Mouse (Mus musculus): ENCODE data around the gene Perm1. TPM values are rescaled to one million over a fixed set of nuclear protein-coding genes. Genes with fewer than 3 reads are reported as not detected.

The Perm1 gene
- polyA plus RNA-seq, 1 experiment from 2014 or later: 2.2 TPM

DNA sequence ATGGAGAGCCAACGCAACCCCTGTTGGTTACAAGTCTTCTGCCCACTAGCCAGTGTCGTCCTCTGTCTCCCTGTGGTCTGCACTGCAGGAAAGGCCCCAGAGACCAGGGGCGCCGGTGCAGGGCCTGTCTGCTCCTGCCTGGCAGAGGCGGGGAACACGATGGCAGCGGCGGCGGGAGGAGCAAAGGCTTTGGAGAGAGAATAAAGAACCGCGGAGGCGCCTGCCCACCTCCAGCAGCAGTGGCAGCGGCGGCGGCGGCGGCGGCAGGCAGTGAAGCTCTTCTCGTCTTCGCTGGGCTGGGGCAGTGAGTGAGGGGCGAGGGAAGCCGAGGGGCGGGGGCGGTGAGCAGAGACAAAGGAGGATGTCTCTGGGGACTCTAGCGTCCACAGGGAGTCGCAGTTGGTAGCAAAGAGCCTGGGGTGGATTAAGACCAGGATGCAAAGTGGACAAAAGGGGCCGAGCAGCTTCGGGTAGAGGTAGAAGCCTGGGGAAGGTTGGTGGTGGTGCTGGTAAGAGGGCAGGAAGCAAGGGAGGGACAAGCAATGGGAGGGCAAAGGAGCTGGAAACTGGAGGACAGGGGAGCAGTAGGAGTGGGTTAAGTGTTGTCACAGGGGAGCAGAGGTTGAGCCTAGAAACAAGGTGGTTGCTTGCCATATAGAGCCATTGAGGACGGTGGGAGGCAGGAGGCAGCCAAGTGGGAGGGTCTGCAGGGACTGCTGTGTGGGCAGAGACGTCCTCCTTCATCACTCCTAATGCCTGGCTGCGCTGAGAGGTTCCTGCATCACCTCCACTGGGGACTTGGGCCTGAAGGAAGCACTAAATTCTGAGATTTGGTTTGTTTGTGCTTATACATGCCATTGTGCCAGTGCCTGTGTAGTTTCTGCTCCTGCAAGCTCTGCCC is 29.5 kb upstream of the Perm1 start:
- H3K27ac ChIP-seq (ENCODE audit: low read depth, low read length): peak overlapping the region; percentile 90
- 1% methylated on average over 31 of the region's 31 CpGs for WGBS
- ATAC-seq: peak; percentile 47
- H3K9me3 ChIP-seq (ENCODE audit: control insufficient read depth, low read length): no peaks in the 10 kb centered on the region
- H3K4me1 ChIP-seq (ENCODE audit: control insufficient read depth, insufficient read depth, low read depth, low read length): peaks cover 80% of the 10 kb centered on the region
- peaks cover 3% of the 10 kb centered on the region; the same call in 1 of the 2 replicates for H3K36me3 ChIP-seq (ENCODE audit: control insufficient read depth, insufficient read depth, low read length)
- H3K9ac ChIP-seq (ENCODE audit: low read depth, low read length): peak overlapping the region; percentile 83
- H3K4me3 ChIP-seq (ENCODE audit: low read length): peak overlapping the region; percentile 50
- H3K27me3 ChIP-seq (replicated peaks; ENCODE audit: control insufficient read depth, insufficient read depth, low read length): no peaks in the 10 kb centered on the region
- peak overlapping the region; percentile 71 for H3K4me2 ChIP-seq (ENCODE audit: low read length)

DNA sequence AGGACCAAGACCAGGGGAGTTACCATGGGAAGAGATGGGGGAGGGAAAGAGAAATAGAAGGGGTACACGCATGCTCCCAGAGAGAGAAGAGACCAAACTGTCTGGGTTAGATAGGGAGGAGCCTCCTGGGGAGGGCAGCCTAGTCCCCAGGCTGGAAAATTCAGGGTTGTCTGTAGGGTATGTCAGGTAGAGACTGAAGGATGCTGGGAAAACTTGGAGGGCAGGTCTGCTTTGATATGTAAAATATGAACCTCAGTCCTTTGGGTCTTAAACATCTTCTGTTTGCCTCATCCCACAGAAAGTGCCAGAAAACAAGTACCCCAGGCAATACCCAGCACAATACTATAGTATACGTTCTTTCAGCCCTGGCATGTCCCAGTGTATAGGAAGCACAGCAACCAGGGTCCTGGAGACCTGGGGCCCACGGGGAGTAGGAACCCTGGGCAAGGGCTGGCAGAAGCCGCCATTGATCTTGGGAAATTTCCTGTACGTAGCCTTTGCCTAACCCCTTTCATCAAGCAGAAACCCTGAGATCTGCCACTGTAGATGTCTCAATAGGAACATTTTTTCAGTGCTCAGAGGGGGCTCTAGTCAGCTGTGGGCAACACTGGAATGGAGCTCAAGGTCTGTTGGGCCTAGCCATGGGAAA is 27.4 kb upstream of the Perm1 start:
- H3K9me3 ChIP-seq (ENCODE audit: control insufficient read depth, low read length): no peaks in the 10 kb centered on the region
- no peak overlapping the region; the same call in 1 of the 2 replicates for H3K4me2 ChIP-seq (ENCODE audit: low read length)
- ATAC-seq: no peak
- peaks cover 3% of the 10 kb centered on the region; the same call in 1 of the 2 replicates for H3K36me3 ChIP-seq (ENCODE audit: control insufficient read depth, insufficient read depth, low read length)
- WGBS: 31% methylated on average over 5 of the region's 5 CpGs
- no peak overlapping the region for H3K4me3 ChIP-seq (ENCODE audit: low read length)
- peak overlapping the region; percentile 3; the same call in 1 of the 2 replicates for H3K9ac ChIP-seq (ENCODE audit: low read depth, low read length)
- peak overlapping the region; percentile 51 for H3K27ac ChIP-seq (ENCODE audit: low read depth, low read length)
- H3K27me3 ChIP-seq (replicated peaks; ENCODE audit: control insufficient read depth, insufficient read depth, low read length): no peaks in the 10 kb centered on the region
- peaks cover 69% of the 10 kb centered on the region for H3K4me1 ChIP-seq (ENCODE audit: control insufficient read depth, insufficient read depth, low read depth, low read length)

DNA sequence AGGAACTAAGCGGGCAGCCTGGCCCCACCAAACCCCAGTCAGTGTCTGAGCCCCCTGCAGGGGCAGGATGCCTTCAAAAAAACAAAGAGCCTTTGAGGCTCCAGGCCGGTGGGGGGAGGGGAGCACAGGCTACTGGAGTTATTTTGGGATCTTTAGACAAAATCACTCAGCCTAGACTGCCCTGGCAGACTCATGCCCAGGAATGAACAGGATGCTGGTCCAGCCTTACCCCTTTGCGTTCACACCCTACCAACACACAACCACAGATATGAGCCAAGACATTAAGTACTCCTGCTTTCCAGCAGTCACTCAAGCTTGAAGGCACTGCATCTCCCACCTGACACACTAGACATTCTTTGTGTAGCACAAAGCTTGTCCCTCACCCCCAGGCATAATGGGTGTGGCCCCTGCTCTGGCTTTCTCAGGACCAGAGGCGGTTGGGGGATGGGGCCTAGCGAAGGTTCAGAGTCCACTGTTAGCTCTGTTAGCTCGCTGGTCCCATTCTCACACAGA is 26.8 kb upstream of the Perm1 start:
- peak overlapping the region; percentile 30 for H3K4me2 ChIP-seq (ENCODE audit: low read length)
- peaks cover 70% of the 10 kb centered on the region for H3K4me1 ChIP-seq (ENCODE audit: control insufficient read depth, insufficient read depth, low read depth, low read length)
- H3K27me3 ChIP-seq (replicated peaks; ENCODE audit: control insufficient read depth, insufficient read depth, low read length): no peaks in the 10 kb centered on the region
- no peak overlapping the region for H3K4me3 ChIP-seq (ENCODE audit: low read length)
- no peaks in the 10 kb centered on the region for H3K9me3 ChIP-seq (ENCODE audit: control insufficient read depth, low read length)
- H3K27ac ChIP-seq (ENCODE audit: low read depth, low read length): peak overlapping the region; percentile 51
- ATAC-seq: peak; percentile 21
- H3K36me3 ChIP-seq (ENCODE audit: control insufficient read depth, insufficient read depth, low read length): peaks cover 3% of the 10 kb centered on the region; the same call in 1 of the 2 replicates
- WGBS: 8% methylated on average over 6 of the region's 6 CpGs
- peak overlapping the region; percentile 30; the same call in 1 of the 2 replicates for H3K9ac ChIP-seq (ENCODE audit: low read depth, low read length)

DNA sequence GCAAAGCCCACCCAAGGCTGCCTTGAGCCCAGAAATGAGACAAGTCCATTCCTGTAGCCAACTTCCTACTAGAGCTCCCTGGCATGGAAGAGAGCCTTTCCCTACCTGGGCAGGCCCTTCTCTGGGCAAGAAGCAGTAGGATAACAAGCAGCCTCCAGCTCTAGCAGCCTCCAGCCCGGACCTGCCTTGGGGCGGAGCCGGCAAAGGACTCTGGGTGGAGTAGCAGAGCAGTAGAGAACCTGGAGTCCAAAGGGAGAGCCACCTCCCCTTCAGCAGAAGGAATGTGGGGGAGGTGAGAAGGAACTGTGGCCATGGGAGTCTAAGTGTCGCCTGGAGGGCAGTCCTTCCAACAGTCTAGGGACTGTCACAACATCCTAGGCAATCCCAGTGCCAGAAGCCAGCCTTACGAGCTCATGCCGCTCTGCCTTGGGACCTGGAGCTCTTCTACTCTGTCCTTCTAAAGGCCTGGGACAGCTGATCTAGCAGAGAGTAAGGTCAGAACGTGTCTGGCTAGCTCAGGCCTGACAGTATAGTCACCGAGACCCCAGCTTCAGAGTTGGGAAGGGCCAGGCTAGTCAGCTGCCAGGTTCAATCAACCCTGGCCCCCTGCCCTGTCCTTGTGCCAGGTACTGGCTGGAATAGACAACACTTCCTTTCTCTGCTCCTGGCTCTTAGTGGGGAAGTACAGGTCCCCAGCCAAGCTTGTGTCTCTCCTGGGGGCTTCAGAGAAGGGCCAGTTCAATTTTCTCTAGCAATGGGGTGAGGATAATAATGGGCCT is 23.1 kb upstream of the Perm1 start:
- Histone ChIP-seq H3K4me2 (ENCODE audit: low read length) (peak overlapping the region; percentile 2), H3K27ac (ENCODE audit: low read depth, low read length) (peak overlapping the region; percentile 60), H3K4me3 (ENCODE audit: low read length) (no peak overlapping the region), H3K4me1 (ENCODE audit: control insufficient read depth, insufficient read depth, low read depth, low read length) (peaks cover 54% of the 10 kb centered on the region), H3K36me3 (ENCODE audit: control insufficient read depth, insufficient read depth, low read length) (peaks cover 3% of the 10 kb centered on the region; the same call in 1 of the 2 replicates), H3K27me3 (replicated peaks; ENCODE audit: control insufficient read depth, insufficient read depth, low read length) (no peaks in the 10 kb centered on the region), H3K9me3 (ENCODE audit: control insufficient read depth, low read length) (no peaks in the 10 kb centered on the region), H3K9ac (ENCODE audit: low read depth, low read length) (peak overlapping the region; percentile 25)
- WGBS: 50% methylated on average over 8 of the region's 8 CpGs
- peak; percentile 38; the same call in 1 of the 2 replicates for ATAC-seq

DNA sequence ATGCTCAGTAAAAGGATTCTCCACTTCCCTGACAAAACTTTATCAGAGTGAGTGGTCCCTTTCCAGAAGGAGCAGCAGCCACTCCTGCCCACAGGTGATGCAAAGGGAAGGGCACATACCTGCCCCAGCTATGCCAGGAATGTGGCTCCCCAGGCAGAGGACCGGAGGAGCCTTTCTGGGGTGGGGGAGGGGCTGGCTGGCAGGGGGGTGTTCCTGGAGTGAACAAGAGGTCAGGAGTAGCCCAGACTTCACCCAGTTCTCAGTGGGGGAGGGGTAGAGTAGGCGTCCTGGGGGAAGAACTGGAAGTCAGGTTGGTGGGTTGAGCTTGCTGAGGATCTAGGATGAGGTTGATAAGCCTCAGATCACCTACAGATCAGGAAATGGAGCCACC is 22.5 kb upstream of the Perm1 start:
- Histone ChIP-seq H3K4me3 (ENCODE audit: low read length) (no peak overlapping the region), H3K4me1 (ENCODE audit: control insufficient read depth, insufficient read depth, low read depth, low read length) (peaks cover 50% of the 10 kb centered on the region), H3K36me3 (ENCODE audit: control insufficient read depth, insufficient read depth, low read length) (peaks cover 3% of the 10 kb centered on the region; the same call in 1 of the 2 replicates), H3K27me3 (replicated peaks; ENCODE audit: control insufficient read depth, insufficient read depth, low read length) (no peaks in the 10 kb centered on the region), H3K27ac (ENCODE audit: low read depth, low read length) (no peak overlapping the region), H3K4me2 (ENCODE audit: low read length) (no peak overlapping the region), H3K9me3 (ENCODE audit: control insufficient read depth, low read length) (no peaks in the 10 kb centered on the region), H3K9ac (ENCODE audit: low read depth, low read length) (no peak overlapping the region)
- WGBS: 16% methylated on average over 2 of the region's 2 CpGs
- ATAC-seq: no peak

DNA sequence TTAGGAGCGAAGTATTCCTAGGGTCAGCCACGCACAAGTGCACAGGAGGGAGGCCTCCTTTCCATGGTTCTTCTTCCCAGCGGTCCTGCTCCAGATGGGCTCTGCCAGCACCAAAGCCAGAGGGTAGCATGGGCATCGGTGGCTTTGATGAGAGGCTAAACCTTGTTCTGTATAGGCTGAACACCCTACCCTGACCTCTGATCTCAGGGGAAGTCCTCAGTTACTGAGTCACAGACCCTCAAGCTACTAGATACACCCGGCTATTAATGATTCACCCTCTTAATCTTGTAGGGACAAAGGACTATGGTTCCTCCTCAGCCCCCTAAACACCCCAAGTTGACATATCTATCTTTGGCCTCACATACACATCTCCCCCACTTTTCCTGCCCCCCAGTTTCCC is 21.8 kb upstream of the Perm1 start:
- WGBS: 53% methylated on average over 5 of the region's 5 CpGs
- H3K4me1 ChIP-seq (ENCODE audit: control insufficient read depth, insufficient read depth, low read depth, low read length): peaks cover 42% of the 10 kb centered on the region
- H3K27me3 ChIP-seq (replicated peaks; ENCODE audit: control insufficient read depth, insufficient read depth, low read length): no peaks in the 10 kb centered on the region
- H3K4me2 ChIP-seq (ENCODE audit: low read length): no peak overlapping the region
- ATAC-seq: no peak
- H3K27ac ChIP-seq (ENCODE audit: low read depth, low read length): no peak overlapping the region
- H3K36me3 ChIP-seq (ENCODE audit: control insufficient read depth, insufficient read depth, low read length): peaks cover 3% of the 10 kb centered on the region; the same call in 1 of the 2 replicates
- no peaks in the 10 kb centered on the region for H3K9me3 ChIP-seq (ENCODE audit: control insufficient read depth, low read length)
- no peak overlapping the region for H3K4me3 ChIP-seq (ENCODE audit: low read length)
- H3K9ac ChIP-seq (ENCODE audit: low read depth, low read length): no peak overlapping the region

DNA sequence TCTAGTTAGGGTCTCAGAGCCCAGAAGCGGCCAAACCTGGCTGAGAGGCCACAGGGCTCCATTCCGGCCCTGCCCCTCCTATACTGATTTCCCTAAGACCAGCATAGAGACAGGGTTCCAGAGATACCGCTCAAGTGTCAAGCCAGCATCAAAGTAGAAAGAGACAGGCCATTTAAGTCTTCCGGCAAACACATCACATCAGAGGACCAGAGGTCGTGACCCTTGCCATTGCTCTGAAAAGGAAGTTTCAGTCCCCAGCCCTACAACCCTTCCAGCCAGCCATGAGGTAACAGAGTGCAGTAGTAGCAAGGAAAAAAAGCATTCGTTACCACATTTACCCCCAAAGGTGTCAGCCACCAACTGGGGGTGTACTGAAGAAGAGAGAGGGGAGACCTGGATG is 21.3 kb upstream of the Perm1 start:
- Histone ChIP-seq H3K4me2 (ENCODE audit: low read length) (peak overlapping the region; percentile 1; the same call in 1 of the 2 replicates), H3K27me3 (replicated peaks; ENCODE audit: control insufficient read depth, insufficient read depth, low read length) (no peaks in the 10 kb centered on the region), H3K36me3 (ENCODE audit: control insufficient read depth, insufficient read depth, low read length) (peaks cover 3% of the 10 kb centered on the region; the same call in 1 of the 2 replicates), H3K4me1 (ENCODE audit: control insufficient read depth, insufficient read depth, low read depth, low read length) (peaks cover 38% of the 10 kb centered on the region), H3K9me3 (ENCODE audit: control insufficient read depth, low read length) (no peaks in the 10 kb centered on the region), H3K9ac (ENCODE audit: low read depth, low read length) (no peak overlapping the region), H3K27ac (ENCODE audit: low read depth, low read length) (no peak overlapping the region), H3K4me3 (ENCODE audit: low read length) (no peak overlapping the region)
- no peak for ATAC-seq
- 30% methylated on average over 6 of the region's 6 CpGs for WGBS

DNA sequence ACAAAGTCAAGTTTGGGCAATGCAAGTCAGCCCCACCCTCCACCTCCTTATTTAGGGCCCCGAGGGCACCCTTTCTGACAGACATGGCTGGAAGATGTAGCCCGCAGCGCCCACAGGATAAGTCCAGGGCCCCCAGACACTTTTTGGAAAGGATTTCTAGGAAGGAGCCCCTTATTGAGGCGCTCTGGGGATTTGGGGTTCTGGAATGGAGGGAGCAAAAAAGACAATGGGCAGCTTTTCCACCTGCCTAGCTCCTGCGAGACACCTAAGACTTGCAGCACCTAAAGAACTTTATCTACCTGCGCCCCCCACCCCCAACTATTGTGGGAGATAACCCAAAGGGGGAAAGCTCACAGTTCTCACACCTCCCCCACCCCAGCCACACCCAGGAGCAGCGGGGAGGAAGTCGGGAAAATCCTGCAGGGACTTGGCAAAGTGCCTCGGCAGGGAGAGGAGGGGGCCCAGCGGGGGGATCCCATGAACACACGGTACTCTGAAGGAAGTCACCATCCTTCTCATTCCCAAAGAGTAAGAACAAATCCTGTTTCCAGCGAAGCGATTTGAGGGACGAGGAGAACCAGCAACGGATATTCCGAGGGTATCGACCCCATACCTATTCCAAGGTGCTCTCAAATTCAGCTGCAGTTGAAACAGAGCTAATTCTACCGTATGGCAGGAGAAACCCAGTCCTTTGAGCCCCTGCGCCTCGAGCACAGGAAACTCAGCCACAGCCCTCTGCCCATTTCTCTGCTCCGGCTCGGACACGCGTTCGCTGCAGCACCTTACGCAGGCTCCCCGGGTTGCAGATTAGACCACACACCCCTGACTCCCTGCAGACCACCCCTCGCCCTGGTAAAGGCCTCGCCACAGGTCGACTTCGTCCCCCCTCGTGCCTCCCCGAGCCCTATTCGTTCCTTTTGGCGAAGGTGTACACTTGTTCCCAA is 19.5 kb upstream of the Perm1 start:
- H3K4me1 ChIP-seq (ENCODE audit: control insufficient read depth, insufficient read depth, low read depth, low read length): peaks cover 32% of the 10 kb centered on the region
- H3K9me3 ChIP-seq (ENCODE audit: control insufficient read depth, low read length): no peaks in the 10 kb centered on the region
- 0 out of 2 replicates have a peak, but pooled peaks have one; percentile 2 for ATAC-seq
- H3K4me2 ChIP-seq (ENCODE audit: low read length): peak overlapping the region; percentile 68
- no peaks in the 10 kb centered on the region for H3K27me3 ChIP-seq (replicated peaks; ENCODE audit: control insufficient read depth, insufficient read depth, low read length)
- peak overlapping the region; percentile 82 for H3K4me3 ChIP-seq (ENCODE audit: low read length)
- H3K9ac ChIP-seq (ENCODE audit: low read depth, low read length): peak overlapping the region; percentile 95
- H3K36me3 ChIP-seq (ENCODE audit: control insufficient read depth, insufficient read depth, low read length): no peaks in the 10 kb centered on the region
- WGBS: 4% methylated on average over 33 of the region's 35 CpGs
- peak overlapping the region; percentile 83 for H3K27ac ChIP-seq (ENCODE audit: low read depth, low read length)
